Mouse (Mus musculus) cerebellum, adult 2 months (tissue): Measurements from ENCODE around the gene Ciapin1.

ENCODE experiments used
- CTCF ChIP-seq: fragments of 200-500 bp; IDR thresholded peaks from 2 replicates; pipeline ENCODE4 v1.5.1; 2011; ENCODE audit warnings: low read depth, mild to moderate bottlenecking, control low read depth, low read length, moderate library complexity, borderline replicate concordance; ENCODE audit not compliant: insufficient read depth
- POLR2A ChIP-seq: fragments of 200-500 bp; IDR thresholded peaks from 2 replicates; pipeline ENCODE4 v1.6.1; 2011; ENCODE audit warnings: low read length, control low read depth, borderline replicate concordance; ENCODE audit not compliant: insufficient read depth

- TF ChIP-seq CTCF (no peak), POLR2A (no peak)
Measured at GRCm38 (mm10) chr8:94872576-94872975, 34.4 kb upstream of the Ciapin1 start.
